Mouse (Mus musculus) CH12.LX (cell line): ENCODE results near the gene Ric8a.

Experiments
- CTCF ChIP-seq, 2 experiments: IDR thresholded peaks in 1 of 2; conservative IDR thresholded peaks in 1 of 2; 2 replicates each; pipeline ENCODE4 v1.5.1; 2011 to 2012; ENCODE audit warnings: low read depth in 2 of 2, low read length in 2 of 2, improper control_type of control experiment in 1 of 2, inconsistent platforms in 1 of 2, mild to moderate bottlenecking in 1 of 2, moderate library complexity in 1 of 2
- KAT2A ChIP-seq: IDR thresholded peaks from 2 replicates; pipeline ENCODE4 v1.6.1; 2012; ENCODE audit warnings: low read length, improper control_type of control experiment, inconsistent platforms; ENCODE audit not compliant: insufficient replicate concordance
- MAX ChIP-seq: IDR thresholded peaks from 2 replicates; pipeline ENCODE4 v1.6.1; 2011; ENCODE audit warnings: low read length, improper control_type of control experiment
- POLR2A ChIP-seq: IDR thresholded peaks from 2 replicates; pipeline ENCODE4 v1.6.1; 2011; ENCODE audit warnings: low read depth, mild to moderate bottlenecking, improper control_type of control experiment, low read length
- POLR2AphosphoS2 ChIP-seq: IDR thresholded peaks from 2 replicates; pipeline ENCODE4 v1.6.1; 2011; ENCODE audit warnings: low read depth, low read length, improper control_type of control experiment
- USF2 ChIP-seq: conservative IDR thresholded peaks from 2 replicates; pipeline ENCODE4 v1.6.1; 2011; ENCODE audit warnings: low read depth, low read length, improper control_type of control experiment
- ZC3H11A ChIP-seq: IDR thresholded peaks from 2 replicates; pipeline ENCODE4 v1.6.1; 2012; ENCODE audit warnings: low read depth, mild to moderate bottlenecking, inconsistent platforms, low read length, improper control_type of control experiment
- ZMIZ1 ChIP-seq: IDR thresholded peaks from 2 replicates; pipeline ENCODE4 v1.6.1; 2012; ENCODE audit warnings: low read depth, mild to moderate bottlenecking, inconsistent platforms, low read length, improper control_type of control experiment
- ZNF384 ChIP-seq: IDR thresholded peaks from 2 replicates; pipeline ENCODE4 v1.6.1; 2012; ENCODE audit warnings: low read depth, low read length, improper control_type of control experiment, inconsistent platforms

- TF ChIP-seq KAT2A: no peak
- TF ChIP-seq USF2: no peak
- TF ChIP-seq CTCF (conservative IDR thresholded peaks at IDR 0.05 in 1 of 2, IDR thresholded peaks at IDR 0.05 in 1 of 2; ENCODE audit: low read depth in 2 of 2, low read length in 2 of 2): no peak
- TF ChIP-seq ZMIZ1: no peak
- TF ChIP-seq POLR2A: no peak
- TF ChIP-seq POLR2AphosphoS2: no peak
- no peak for TF ChIP-seq MAX
- TF ChIP-seq ZC3H11A: no peak
- no peak for TF ChIP-seq ZNF384
Observed at GRCm38 (mm10) chr7:140839556-140839955, 17.2 kb upstream of the Ric8a start.
